Mouse (Mus musculus) urinary bladder, postnatal 25 days (tissue): ENCODE data around the gene Phactr4.

Experiments used
- DNase-seq: peaks from one replicate; pipeline ENCODE4 v3.0.0; 2022; ENCODE audit warnings: low spot score

Phactr4 gene

GRCm38 (mm10) chr4:132411322-132412094, 10.8 kb downstream of the Phactr4 start:
- DNase-seq = no peak

GRCm38 (mm10) chr4:132409587-132410229, 12.6 kb downstream of the Phactr4 start:
- no peak for DNase-seq

- no peak for DNase-seq
Observed at GRCm38 (mm10) chr4:132406393-132407189, 15.7 kb downstream of the Phactr4 start.

- DNase-seq = no peak
Observed at GRCm38 (mm10) chr4:132404588-132404987, 17.7 kb downstream of the Phactr4 start.

- DNase-seq = no peak
Observed at GRCm38 (mm10) chr4:132403063-132403660, 19.1 kb downstream of the Phactr4 start.

GRCm38 (mm10) chr4:132401016-132401415, 21.3 kb downstream of the Phactr4 start:
- DNase-seq = no peak

GRCm38 (mm10) chr4:132398863-132399262, 23.4 kb downstream of the Phactr4 start:
- no peak for DNase-seq

- peak; percentile 51 for DNase-seq
Observed at GRCm38 (mm10) chr4:132398045-132398774, 24.1 kb downstream of the Phactr4 start.

GRCm38 (mm10) chr4:132397120-132397519, 25.2 kb downstream of the Phactr4 start:
- no peak for DNase-seq

GRCm38 (mm10) chr4:132396251-132396650, 26.0 kb downstream of the Phactr4 start:
- DNase-seq = no peak

- no peak for DNase-seq
Observed at GRCm38 (mm10) chr4:132391063-132391740, 31.1 kb downstream of the Phactr4 start.

- DNase-seq = no peak
Observed at GRCm38 (mm10) chr4:132389302-132389701, 33.0 kb downstream of the Phactr4 start.

GRCm38 (mm10) chr4:132387617-132388016, 34.7 kb downstream of the Phactr4 start:
- no peak for DNase-seq

- DNase-seq = no peak
Observed at GRCm38 (mm10) chr4:132386846-132387245, 35.4 kb downstream of the Phactr4 start.

GRCm38 (mm10) chr4:132385771-132386410, 36.4 kb downstream of the Phactr4 start:
- no peak for DNase-seq

- DNase-seq = no peak
Observed at GRCm38 (mm10) chr4:132383455-132383854, 38.8 kb downstream of the Phactr4 start.

GRCm38 (mm10) chr4:132382296-132382695, 40.0 kb downstream of the Phactr4 start:
- DNase-seq = no peak

- DNase-seq = no peak
Observed at GRCm38 (mm10) chr4:132380965-132381616, 41.2 kb downstream of the Phactr4 start.

- no peak for DNase-seq
Observed at GRCm38 (mm10) chr4:132373820-132374219, 48.5 kb downstream of the Phactr4 start.
